Mouse (Mus musculus) cerebellum, adult 8-10 months (tissue): ENCODE results near the gene Cpm.

Experiments
- DNase-seq: peaks from one replicate; pipeline ENCODE4 v3.0.0; 2022

Gene Cpm

DNA sequence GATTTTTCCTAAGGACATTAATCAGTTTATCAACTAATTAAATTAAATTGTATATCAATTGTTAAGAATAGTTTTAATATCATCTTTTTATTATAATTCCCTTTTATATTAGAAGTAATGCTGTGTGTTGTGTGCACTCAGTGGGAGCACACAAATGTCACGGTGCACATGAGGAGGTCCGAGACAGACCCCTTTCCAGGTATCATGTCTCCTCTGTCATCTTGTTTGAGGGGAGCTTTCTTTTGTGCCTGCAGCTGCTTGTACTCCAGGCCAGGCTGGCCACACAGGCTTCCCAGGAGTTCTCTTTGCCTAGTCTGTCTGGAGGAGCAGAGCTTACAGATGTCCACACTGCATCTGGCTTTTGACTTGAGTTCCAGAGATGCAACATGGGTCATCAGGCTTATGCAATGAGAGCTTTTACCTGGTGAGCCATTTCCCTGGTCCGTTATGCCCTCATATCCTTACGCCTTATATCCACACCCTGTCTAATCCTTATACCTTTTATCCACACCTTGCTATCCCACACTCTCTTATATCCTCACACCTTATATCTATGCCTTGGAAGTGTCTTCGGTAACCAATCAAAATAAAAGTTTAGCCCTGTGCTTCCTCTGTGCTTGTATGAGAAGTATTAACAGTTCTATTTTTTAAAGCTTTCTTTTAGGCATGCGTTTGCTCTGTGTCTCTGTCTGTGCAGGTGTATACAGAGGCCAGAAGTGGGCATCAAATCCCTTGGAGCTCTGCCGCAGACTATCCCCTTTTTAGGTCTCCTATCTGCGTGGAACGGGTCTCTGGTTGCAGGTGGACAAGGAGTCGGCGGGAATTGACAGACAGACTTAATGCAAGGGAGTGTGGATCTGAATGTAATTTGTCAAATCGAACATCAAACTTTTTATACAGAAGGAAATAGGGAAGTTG, 7.4 kb upstream of the Cpm start:
- no peak for DNase-seq

DNA sequence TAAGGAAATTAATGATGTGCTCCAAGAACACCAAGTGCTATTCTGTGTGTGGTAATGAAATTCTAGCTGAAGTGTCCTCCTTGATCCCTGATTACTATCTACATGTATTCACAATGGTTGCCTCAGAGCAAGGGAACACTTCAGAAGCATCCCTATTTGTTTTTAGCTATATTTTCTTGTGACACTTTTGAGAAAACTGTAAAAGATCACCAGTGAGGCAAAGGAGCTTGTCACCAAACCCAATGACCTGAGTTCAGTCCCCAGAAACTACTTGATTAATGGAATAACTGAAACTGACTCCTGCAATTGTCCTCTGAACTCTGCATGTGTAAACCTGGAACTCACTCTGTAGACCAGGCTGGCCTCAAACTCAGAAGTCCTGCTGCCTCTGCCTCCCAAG, 5.9 kb upstream of the Cpm start:
- no peak for DNase-seq

DNA sequence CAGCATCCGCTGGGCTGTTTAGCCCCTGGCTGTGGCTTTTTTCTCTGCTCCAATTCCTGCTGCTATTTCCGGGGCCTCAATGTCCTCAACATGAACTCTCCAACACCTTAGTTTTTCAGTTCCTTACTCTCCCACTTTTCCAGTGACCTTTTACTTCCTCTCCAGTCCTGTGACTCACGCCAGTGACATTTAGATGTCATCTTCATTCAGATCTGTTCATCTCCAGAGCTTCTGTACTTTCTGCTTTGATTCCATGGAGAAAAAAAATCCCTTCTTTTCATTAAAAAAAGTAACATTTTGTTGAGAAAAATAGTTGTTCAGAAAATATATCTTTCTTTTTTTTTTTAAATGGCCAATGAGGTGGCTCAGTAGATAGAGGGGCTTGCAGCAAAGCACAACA, 5.1 kb upstream of the Cpm start:
- no peak for DNase-seq

DNA sequence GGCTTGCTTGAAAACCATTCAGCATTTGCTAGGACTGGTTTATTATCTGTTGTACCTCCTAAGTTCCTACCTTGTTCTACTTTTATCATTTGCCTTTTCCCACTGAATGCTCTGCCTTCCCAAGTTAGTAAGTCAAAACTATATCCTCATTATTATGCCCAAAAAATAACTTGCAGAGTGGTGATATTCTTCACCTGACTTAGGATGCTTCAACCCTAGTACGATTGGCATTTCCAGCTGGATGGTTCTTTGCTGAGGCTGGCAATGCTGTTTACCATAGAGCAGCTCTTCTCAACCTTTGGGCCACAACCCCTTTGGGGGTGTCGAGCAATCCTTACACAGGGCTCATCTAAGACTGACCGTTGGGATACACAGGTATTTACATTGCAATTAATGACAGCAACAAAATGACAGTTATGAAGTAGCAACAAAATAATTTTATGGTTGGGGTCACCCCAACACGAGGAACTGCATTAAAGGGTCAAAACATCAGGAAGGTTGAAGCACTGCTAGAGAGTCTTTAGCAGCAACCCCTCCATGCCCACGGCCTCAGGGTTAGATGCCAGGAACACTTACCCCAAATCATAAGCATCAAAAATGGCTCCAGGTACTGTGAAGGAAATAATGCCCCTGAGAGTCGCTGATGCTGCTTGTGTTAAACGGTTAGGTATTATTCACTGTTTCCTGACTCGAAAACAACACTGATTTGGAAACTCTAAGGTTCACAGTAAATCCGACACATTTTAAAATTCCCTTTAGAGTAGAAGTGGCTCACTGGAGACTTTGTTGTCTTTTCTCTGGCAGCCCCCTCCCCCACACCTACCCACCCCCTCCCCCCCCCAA, 4.4 kb upstream of the Cpm start:
- DNase-seq = no peak

DNA sequence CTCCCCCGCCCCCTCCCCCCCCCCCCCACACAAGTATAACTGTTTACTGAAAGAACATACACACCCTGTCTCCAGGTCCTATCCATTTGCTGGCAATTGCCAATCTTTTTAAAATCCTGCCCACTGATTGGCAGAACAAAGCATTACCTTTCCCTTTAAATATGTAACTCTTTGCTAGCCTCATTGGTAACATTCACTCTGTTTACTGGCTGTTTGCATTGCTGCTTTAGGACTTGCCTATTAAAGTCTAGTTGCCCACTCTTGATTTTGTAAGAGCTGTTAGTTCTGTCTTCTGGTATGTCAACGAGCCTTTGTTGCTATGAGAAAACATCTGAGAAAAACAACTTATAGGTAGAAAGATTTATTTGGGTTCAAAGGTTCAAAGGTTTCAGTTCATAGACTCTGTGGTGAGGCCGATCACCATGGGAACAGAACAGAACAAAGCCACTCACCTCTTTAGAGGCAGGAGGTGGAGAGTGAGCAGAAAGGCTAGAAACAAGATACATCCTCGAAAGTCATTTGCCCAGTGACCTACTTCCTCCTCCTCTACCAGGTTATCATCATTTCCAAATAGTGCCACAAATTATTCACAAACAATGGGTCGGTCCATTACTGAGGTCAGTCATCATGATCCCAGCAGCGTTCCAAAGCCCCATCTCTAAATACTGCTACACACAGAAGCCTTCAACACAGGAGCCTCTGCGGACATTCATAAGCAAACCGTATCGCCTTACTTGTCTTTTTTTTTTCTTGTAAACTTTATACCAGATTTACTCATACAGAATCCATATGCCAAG, 3.6 kb upstream of the Cpm start:
- no peak for DNase-seq

DNA sequence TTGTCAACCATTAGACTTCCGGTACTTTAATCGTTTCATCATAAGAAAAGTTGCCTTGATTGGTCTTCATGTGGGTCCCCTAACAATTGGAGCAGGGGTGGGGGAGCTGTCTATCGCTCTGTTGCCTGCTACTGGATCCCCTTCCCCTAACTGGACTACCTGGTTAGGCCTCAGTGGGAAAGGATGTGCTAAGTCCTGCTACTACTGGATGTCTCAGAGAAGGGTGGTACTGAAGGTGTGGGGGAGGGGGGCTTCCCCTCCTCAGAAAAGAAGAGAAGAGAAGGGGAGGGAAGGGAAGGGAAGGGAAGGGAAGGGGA, 3.0 kb upstream of the Cpm start:
- DNase-seq = no peak

DNA sequence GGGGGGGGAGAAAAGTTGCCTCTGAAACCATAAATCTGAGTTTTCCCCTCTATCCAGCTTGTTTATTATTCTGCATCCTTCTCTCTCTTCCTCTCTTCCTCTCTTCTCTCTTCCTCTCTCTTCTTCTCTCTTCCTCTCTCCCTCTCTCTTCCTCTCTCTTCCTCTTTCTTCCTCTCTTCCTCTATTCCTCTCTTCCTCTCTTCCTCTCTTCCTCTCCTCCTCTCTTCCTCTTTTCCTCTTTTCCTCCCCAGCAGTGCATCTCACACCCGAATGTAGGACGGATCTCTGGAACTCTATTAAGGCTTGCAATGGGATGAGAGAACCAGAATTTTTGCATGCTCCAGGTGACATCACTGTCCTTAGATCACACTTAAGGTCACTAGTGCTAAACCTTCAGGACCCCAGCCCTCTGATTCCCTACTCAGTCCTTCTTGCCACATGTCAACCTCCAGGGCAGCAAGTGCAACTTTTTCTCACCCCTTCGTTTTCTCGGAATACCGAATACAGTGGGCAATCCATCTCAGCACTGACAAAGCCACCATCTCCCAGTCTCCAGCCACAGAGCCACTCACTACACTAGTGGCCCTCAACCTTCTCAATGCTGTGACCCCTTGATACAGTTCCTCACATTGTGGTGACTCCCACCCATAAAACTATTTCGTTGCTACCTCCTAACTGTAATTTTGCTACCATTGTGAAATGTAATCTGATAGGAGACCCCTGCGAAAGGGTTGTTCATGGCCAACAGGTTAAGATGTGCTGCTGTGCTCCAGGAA, 2.3 kb upstream of the Cpm start:
- DNase-seq = no peak

DNA sequence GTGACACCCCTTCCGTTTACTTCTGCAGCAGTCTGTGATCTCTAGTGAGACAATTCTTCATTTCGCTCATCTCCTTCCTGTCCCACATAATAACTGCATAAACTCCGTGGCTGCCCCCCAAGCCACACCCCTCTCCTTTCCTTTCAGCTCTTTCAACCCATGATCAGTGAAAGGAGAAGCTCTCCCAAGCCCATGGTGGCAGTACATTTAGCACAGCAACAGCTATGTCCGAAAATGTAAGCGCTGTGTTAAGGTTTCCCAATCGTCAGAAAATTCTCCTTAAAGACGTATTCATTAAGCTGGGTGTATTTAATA, 1.7 kb upstream of the Cpm start:
- no peak for DNase-seq

DNA sequence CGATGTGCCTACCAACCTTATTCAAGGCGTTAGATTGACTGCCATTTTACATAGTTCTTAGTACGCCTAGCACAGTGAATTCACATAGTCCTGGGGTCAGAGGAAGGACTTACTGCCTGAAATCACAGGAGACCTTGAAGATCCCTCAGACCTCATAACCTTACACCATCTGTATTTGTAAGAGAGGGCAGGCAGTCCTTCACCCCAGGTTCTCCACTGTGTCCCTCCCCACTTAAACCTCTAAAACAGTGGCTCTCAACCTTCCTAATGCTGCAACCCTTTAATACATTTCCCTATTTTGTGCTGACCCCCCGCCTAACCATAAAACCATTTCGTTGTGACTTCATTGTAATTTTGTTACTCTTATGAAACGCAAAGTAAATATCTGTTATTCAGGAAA, 1.4 kb upstream of the Cpm start:
- DNase-seq = no peak

DNA sequence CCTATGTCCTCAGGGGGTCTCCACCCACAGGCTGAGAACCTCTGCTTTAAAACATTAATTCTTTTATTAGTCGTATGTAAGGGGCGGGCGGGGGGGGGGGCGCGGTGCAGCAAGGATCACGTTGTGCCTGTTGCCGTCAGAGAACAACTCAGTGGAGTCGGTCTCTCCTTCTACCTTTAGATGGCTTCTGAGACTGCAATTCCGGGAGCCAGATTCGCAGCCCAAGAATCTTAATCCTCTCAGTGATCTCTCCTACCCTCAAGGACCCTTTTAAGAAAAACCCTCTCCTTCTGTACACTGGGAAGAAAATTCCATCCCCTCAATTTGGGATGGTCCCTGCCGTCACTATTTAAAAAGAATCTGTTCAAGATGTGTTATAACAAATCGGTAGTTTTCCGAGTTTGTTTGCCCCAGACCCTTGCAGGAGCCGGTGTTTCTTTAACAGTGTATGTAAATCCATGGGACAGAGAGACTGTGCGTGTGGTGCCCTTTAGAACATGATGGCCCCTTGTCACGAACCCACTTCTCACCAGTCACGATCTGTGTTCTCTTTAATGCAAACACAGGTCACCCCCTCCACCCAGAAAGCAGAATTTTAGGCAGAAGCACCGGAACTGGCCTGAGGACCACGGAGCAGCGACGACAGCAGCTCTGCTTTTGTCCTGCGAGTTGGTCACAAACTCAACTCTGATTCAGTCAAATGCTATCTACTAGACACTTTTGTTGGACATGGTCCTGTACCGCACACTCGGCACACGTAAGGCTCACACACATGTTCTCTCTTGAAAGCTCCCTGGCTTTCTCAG, 734 bp upstream of the Cpm start:
- no peak for DNase-seq

DNA sequence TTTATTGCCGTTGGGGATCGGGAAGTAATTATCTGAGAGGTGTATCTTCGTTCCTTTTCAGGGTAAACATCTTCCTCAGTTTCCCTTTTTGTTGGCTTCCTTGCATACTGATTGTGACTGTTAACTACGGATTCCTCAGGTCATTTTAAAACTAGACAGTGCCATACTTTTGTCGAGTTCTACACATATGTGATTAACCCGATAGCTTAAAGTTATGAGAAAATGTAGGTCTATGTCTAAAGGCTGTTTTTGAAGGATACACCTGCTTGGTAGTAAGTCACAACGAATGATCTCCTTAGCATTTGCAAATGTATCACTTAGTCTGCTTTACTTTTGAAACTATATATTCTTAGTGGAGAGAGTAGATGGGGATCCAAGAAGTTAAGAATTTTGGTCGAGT, 876 bp downstream of the Cpm start:
- DNase-seq = no peak

DNA sequence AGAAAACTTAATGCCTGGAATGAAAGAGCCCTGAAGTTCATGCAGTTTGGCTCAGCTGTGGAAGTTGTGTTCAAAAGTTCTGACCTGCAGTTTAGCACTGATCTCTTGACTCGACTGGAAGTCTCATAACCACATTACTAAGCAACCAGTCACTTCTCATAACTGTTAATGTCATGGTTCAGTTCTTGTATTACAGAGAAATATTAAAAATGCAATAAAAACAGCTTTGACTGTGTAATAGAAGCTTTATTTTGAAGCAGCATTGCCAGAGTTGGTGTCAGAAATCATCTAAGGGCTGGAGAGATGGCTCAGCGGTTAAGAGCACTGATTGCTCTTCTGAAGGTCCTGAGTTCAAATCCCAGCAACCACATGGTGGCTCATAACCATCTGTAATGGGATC, 1.5 kb downstream of the Cpm start:
- DNase-seq = no peak

DNA sequence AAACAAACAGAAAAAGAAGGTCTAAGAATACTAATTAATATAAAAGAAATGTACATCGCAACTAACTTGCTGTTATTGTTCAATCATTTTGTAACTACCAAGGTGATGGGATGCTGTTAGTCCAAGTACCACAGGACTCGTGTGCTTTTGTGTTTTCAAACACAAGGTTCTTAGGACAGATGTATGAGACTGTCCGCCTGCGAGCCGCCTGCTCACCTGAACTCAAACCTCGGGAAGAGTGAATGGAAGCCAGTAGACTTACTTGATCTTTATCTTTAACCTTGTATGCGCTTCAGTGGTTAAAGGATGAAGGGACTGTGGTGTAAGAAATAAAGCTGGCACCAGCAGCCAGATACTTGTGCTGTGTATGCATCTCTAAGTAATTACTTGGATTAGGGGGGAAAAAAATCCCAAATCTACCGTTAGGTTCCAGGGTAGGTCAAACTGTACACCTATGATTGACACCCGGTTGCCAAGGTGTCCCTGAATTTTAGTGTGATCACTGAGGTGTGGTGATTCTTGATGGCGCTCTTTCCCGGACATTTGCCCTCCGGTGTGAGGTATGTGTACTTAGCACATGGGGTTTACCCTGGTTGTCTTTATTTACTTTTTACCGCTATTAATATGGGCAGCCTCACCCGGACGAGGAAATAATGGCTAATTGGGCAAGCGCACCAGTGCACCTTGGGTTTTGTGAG, 2.4 kb downstream of the Cpm start:
- DNase-seq = no peak

DNA sequence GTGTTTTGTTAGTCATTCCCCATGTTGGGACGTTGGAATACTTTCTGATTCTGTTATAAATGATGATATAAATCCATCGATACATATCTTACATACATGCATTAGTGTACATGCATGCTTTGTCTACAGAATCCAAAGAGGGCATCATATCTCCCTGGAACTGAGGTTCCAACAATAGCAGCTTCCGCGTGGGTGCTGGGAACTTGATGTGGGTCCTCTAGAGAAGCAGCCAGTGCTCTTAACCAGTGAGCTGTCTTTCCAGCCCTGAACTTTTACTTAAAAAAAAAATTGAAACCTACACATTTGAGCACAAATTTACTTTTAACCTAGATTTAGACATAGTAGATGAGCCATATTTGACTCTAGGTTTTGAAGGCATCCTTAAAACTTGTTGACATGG, 3.1 kb downstream of the Cpm start:
- no peak for DNase-seq

DNA sequence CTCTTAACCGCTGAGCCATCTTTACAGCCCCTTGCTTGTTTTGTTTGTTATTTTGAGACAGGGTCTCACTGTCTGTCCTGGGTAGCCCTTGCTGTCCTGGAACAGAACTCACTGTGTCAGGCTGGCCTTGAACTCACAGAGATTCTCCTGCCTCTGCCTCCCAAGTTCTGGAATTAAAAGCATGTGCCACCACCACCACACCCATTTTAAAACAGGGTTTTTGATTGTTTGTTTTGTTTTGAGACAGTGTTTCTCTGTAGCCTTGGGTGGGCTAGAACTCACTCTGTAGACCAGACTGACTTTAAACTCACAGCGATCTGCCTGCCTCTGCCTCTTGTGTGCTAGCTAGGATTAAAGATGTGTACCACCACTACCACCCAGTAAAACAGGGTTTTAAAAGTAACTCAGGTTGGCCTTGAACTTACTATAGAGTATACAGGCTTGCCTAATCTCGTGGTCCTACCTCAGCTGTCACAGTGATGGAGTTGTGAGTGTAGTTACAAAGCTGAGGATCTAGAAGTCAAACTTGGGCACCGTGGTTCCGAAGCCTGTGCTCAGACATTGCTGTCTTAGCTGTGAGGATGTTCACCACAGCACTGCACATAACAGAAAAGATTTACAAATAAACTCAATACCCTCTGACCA, 4.4 kb downstream of the Cpm start:
- DNase-seq = no peak

DNA sequence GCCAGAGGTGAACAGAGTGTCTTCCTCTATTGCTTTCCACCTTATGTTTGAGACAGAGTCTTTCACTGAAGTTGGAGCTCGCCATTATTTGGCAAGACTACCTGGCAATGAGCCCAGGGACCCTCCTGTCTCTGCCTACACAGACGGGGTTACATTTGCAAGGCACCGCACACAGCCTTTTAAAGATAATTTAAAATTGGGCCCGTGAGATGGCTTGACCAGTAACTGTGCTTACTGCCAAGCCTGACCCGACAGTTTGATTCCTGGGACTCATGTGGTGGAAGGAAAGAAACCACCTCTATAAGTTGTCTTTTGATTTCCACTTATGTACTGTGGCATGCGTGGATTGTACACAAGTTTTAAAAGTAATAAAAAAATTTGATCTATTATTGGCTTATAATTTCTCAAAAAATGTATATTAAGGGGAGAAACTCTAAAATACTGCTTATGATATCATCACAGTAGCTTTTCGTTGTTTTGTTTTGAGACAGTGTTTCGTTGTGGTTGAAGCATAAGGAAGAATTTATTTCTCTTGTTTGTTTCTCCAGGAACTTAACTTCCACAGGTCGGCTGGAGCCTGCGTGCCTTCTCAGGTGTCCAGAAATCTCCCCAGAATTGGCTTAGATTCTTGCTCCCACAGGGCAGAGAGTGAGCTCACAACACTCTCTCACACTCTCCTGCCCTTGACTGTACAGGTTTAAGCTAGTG, 5.2 kb downstream of the Cpm start:
- no peak for DNase-seq

DNA sequence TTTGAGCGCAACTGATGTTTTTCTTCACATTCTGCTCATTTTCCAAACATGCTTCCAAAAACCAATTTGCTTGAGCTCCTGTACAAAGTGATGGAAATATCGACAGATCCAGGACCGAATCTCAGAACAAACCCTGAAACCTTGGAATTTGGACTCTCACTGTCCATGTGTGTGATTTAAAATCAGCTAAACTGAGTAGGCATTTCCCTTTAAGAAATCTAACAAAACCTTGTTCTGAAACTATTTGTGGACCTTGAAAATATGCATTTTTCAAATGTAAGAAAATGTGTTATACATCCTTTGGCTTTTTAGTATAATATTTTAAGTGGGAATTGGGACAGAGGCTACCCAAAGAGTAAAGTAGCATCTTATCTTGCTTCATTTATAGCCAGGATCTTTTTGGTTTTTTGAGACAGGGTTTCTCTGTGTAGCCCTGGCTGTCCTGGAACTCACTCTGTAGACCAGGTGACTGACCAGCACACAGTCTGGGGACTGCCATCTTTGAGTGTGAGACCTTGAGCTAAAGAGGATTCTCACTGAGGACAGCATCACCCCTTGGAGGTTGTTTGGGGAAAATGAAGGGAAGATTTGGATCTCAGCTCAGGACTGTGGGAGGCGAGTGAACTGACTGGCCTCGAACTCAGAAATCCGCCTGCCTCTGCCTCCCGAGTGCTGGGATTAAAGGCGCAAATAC, 5.9 kb downstream of the Cpm start:
- DNase-seq = no peak

DNA sequence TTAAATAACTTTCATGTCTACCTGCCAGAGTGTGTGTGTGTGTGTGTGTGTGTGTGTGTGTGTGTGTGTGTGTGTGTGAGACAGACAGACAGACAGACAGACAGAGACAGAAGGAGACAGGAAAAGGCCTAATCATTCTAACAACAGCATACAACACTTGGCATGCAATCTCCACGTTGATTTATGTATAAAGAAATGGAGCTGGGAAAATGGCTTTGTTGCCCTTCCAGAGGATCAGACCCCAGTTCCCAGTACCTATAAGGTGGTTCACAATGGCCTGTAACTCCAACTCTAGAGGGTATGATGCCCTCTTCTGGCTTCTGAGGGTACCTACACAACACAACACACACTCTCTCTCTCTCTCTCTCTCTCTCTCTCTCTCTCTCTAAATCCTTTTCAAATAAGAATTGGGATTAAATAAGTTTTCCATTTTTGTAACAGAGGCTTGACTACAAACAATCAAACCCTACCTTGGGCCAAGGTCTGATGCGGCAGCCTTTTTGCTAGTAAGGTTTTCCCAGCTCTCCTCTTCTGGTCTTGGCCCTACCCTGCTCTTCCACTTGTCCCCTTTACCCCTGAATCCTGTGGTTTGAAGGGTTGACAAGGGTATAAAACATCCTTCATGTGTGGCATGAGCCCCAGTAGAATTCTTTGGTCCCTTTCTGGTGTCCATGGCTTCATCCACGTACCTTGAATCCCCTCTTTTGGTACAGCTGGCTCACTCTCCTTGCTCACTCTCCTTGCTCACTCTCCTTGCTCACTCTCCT, 6.7 kb downstream of the Cpm start:
- DNase-seq = no peak
